Mouse (Mus musculus): ENCODE results near the gene Babam2. TPM values are rescaled to one million over a fixed set of nuclear protein-coding genes. Genes with fewer than 3 reads are reported as not detected.
A peak's percentile ranks its signal among the peaks of the same experiment; 100 is the strongest.
"Not testable (repeated sequence)": the region's sequence is repeated elsewhere in the genome, so short reads cannot be mapped to it uniquely, and the experiment has no call there.

Babam2 gene
- total RNA-seq, 4 experiments from 2014 or later = 31.2 to 35.8 (median 35.0) TPM

DNA sequence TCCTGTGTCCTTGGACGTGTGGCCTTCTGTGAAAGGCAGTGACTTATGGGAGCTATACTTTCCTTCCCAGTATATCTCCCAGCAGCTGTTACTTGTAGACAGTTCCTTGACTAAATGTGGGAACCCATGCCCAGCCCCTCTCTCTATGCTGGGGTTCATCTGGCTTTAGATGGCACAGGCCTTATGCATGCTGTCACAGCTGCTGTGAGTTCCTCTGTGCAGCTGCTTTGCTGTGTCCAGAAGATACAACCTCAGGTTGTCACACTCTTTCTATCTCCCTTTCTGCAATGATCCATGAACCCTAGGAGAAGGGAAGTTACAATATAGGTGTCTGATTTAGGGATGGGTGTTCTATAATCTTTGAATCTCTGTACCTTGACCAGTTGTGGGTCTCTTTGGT, 132.1 kb downstream of the Babam2 start:
- no peak for DNase-seq (ENCODE audit: low spot score)

DNA sequence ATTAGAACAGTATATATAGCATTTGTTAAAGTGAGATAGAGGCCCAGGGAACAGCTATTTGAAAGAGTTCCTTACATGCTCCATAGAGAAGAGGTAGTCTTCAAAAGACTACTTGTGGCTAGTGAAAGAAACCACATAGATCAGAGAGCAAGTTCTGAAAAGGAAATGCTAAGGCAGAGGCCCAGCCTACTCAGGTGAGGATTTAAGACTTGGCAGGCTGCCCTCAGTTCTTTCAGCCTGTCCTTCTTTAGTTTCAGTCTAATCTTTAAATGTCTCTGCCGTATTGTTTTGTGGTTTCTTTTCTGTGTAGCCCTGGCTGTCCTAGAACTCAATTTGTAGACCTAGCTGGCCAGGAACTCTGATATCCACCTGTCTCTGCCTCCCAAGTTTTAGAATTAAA, 134.1 kb downstream of the Babam2 start:
- DNase-seq (ENCODE audit: low spot score) = no peak

DNA sequence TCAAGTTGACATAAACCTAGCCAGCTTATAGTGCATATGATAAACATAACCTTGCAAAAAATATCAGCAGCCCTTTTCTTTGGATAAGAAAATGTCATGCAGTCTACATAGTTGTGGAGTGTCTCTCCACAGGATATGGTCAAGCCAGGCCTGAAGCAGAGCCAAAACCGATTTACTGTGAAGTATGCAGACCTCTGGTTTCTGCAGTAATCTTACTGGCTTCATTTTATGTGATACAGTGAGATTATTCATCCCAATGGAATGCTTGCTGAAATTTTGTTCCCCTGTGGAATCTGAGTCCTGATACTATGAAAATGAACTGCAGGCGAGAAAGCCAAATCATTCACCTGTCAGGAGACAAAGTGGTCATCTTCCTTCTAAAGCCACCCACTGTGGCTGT, 138.2 kb downstream of the Babam2 start:
- no peak for DNase-seq (ENCODE audit: low spot score)

DNA sequence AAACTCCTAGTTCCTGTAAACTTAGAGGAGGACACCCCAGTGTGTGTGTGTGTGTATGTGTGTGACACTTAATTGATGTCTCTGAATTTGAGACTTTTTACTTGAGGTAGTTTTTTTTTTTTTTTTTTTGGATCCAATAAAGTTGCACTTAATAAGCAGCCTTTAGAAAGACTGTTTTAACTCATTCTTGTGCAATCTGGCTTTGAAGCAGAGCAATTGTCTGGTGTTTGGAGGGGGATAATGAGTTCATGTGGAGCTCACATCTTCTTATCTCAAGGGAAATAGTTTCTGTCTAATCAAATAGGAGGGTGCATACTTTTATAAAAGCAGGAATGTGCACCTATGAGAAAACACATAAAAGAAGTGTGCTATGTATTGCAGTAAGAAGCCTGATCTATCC, 142.5 kb downstream of the Babam2 start:
- DNase-seq (ENCODE audit: low spot score) = no peak

DNA sequence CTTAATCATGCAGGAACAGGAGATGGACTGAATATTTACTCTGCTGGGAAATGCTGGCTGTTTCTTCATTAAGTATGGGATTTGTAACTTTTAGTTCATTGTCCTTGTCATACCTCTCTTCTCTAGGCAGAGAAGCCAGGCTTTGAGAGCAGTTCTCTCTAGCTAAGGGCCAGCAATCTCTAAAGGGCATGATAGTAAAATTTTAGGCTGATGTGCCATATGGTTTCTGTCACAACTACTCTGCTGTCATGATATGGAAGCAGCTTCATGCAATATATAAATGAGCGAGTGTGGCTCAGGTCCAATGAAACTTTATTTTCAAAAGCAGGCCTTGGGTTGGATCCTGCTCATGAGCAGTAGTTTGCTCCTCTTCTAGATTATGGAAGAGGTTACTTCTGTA, 142.9 kb downstream of the Babam2 start:
- DNase-seq (ENCODE audit: low spot score) = no peak

DNA sequence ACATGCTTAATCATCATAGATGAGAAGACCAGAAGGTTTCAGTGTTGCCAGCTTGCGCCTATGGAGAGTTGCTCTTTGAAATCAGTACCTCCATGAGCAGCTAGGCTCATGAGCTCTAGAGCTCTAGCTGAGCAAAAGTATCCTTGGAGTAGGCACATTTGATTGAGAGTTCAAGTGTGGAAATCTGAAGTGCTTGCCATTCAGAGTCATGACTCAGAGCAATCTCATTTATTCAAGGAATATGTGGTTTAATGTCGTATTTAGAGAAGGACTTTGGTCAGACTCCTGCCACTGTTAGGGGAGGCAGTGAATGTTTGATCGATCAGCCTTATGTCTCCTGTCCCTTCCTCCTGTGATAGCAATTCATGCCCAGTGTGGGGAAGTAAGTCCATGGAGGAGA, 147.4 kb downstream of the Babam2 start:
- DNase-seq (ENCODE audit: low spot score) = no peak

DNA sequence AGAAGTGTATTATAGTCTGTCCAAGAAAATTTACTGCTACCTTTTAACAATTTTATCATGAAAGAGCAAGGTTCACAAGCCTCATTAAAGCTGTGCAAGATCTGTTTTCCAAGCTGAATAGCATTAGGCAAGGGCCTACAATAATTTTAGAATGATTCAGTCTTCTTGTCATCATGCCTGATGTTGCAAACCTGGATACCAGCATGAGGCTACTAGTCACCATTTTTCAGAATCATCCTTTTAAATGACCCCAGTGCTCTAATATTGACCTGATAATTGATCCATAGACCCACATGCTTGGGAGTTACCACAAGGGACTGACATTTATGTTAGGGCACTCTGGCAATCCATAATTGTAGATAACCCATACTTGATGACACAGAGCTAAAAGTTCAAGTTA, 149.5 kb downstream of the Babam2 start:
- no peak for DNase-seq (ENCODE audit: low spot score)

DNA sequence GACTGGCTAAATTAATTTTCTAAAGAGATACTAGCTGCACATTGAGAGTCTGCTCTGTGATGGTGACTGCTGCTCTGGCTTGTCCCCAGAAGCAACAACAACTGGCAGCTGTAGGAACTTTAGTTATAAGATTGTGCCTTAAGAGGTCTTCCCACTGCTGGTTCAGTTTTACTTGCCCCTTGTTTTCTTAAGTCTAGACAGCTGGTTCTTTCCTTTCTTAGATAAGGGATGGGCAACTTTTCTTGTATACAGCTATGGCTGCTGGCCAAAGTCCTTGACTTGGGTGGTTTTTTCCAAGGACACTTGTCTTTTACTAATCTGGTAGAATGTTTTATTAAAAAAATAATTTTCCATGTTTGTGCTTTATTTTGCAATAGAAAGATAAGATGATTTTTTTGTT, 151.5 kb downstream of the Babam2 start:
- peak; percentile 31 for DNase-seq (ENCODE audit: low spot score)

DNA sequence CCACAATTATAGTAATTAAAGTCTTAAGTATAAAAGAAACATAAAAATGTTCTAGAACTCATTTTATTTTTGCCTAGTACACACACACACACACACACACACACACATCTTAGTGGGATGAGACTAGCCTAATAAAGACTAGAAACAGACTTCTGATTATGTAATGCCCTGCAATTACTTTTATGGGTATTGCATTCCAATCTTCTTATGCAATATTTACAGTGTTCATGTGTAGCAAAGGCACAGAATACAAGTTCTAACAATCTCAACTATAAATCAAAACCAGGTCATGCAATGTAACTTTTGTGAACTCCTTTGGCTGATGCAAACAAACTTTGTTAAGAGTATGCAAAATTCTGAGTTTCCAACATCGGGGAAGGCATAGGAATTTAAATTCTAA, 155.3 kb downstream of the Babam2 start:
- no peak for DNase-seq (ENCODE audit: low spot score)

DNA sequence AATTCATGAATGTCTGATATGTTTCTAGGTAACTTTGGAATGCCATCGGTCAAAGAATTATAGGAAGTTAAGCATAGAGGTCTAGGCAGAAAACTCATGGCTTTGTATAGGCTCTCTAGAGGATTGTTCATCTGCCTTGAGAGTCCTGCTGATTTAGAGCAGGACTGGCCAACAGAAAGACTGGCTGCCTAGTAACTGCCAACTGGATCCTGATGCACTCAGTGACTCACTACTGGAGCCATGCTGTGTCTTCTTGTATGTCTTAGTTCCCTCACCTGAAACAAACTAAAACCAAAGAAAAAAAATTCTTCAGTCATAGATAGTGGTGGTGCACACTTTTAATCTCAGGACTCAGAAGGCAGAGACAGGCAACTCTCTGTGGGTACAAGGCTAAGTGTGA, 156.3 kb downstream of the Babam2 start:
- no peak for DNase-seq (ENCODE audit: low spot score)

DNA sequence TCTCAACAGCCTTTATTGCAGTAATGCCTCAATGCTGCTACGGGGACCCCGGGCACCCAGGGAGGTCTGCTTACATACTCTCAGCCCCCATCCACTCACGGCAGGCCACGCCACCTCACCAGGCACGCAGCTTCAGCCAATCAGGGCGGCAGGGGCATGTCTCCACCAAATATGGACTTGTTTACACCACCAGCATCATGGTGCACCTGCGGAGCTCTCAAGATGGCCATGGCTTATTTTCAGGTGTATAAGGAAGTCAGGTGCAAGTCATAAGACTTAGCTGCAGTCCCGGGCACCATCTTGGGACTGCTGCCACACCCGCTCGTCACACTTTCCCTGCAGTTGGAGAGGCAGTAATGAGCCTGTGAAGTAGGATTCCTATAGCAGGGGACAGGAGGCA, 161.4 kb downstream of the Babam2 start:
- not testable (repeated sequence) for DNase-seq (ENCODE audit: low spot score)

DNA sequence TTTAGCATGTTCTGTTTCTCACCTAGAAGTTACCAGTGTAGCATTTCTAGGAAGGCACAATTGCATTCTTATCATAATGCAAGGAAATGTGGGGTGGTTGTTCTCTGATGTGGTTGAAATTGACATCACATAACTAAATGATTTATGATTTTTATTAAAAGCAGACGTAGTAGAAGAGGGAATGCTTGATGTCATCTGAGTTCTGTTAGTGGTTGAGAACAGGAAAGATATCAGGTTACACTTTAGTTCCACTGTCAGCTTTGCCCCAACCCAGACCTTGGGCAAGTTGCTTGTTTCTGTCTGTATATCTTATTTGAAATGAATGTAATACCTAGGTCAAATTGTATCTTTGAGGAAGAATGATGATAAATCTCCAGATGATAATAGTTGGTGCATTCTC, 162.9 kb downstream of the Babam2 start:
- DNase-seq (ENCODE audit: low spot score) = no peak

DNA sequence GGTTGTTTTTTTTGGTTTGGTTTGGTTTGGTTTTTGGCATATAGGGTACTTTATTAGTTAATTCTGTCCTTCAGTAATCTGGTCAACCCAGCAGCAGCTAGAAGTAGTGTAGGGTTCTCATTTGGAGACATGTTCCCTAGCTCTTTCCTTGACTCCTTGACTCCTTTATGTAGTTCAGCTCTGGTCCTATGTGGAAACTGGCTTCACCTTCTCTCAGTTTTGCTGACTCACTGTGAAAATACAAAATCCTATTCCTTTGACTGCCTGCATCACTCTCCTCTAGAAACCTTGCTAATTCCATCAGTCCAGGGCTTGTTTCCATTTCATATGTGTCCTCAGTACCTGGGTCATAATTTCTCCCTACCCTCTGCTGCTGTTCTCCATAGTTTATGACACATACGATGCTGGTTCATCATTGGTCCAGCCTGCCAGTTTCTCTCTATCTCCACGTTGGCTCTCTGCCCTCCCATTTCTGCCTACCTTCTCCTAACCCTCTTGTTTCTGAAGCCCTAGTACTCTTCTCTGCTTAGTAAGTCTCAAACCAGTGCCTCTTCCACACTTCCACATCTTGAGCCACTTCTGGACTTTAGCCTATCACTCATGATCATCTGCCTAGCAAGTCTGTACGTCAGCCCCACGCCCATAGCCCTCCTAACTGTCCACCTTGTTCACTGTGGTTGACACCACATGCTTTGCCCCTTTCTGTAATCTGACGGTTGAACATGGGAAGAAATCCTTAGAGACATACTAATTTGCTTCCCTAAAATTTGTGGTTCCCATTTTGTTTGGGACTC, 163.5 kb downstream of the Babam2 start:
- DNase-seq (ENCODE audit: low spot score) = no peak

DNA sequence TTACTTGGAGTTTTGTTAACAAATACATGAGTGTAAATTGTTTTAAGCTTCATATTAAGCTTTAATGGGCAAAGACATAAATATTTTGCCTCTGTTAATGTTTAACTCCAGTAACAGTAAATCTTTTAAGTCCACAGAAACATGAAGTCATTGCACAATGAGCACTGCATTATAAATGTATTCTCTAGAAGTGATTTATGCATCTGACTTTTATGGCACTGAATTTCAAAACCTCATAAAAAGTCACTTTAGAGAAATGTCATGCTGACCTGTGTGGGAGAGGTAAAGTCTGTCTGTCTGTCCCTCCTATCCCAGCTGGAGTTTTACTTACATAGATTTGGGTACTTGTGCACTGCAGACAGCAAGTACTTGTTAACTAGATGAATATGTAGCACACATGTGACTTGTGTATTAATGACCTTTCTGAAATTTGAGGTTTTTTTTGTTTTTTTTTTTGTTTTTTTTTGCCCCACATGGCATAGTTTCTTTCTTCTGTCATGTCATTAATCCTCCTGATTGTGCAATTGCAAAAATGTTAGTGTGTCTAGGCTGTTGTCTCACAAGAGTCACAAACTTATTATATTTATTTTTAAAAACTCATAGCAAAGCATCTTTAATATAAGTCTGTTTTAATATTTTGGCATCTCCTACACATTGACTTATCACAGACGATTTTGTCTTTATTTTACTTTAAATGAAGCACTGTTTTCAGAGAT, 165.4 kb downstream of the Babam2 start:
- DNase-seq (ENCODE audit: low spot score) = no peak

DNA sequence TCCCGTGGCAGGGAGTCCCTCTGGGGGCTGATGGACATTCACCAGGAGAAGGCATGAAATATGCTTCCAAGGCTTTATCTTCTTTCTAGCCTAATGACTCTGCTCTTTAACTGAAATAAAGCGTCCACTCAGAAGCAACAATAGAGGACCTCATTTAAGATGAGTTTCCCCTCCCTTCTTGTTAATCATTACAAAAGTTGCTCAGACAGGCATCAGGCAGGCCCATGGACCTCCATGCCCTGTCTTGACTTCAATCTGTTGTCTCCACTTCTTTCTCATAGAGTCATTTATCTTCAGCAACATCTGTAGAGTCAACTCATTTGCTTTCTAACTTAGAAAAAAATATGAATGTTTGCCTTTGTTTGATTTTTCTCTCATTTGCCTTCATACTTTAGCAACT, 166.6 kb downstream of the Babam2 start:
- no peak for DNase-seq (ENCODE audit: low spot score)

DNA sequence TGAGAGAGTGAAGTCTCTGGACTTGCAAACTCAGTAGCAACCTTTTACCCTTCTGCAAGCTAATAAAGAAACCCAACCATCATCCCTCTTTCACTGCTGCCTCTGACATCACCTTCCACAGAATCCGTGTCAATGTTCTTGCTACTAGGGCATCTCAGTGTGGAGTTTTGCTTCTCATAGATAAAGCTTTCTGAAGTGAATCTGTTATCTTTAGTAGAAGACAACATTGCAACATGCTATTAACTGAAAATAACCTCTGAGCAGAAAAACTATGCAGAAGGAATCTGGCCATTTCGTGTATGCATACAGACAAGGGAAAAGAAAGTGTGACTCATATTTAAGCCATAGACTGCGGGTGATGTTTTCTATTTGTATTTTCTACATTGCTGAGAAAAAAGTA, 168.6 kb downstream of the Babam2 start:
- DNase-seq (ENCODE audit: low spot score) = no peak

DNA sequence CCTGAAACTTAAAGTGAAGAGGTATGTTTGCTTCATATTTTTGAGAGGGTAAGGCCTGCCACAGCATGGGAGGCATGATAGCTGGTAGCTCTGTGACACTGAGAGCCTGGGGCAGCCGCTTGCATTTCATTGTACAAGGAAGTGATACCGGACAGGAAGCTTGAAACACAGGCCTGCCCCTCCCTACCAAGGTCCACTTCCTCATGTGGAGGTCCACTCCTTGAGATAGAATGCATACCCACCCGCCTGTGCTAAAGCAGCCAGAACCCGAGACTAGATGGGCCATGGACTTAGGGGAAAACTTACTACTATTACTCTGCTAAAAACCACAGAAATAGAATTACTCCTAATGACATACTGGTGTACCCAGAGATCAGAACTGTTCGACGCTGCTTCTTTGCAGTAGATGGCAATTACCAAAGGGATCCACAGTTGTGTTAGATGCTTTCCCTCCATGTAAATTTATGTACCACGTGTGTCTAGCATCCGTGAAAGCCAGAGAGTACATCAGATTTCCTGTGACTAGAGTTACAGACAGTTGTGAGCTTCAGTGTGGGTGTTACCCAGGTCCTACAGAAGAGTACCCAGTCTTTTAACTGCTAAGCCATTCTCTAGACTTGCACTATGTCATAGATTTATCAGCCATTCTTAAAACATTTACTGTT, 173.5 kb downstream of the Babam2 start:
- DNase-seq (ENCODE audit: low spot score) = peak; percentile 42

DNA sequence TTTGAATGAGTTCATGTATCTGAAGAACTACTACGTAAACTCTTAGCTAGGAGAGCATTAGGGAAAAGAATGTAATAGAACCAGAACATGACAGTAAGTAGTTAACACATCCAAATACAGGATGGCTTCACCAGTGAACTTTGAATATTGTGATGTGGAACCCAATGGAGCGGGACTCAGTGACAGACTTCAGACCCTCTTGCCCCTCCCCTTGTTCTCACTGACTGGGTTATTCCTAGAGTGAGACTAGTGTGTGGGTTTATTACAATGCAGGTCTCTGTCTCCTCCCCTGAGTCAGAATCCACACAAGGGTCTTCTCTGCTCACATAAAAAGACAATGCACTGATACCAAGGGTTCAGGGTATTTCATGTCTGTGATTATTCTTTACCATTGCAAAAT, 175.8 kb downstream of the Babam2 start:
- DNase-seq (ENCODE audit: low spot score) = no peak

DNA sequence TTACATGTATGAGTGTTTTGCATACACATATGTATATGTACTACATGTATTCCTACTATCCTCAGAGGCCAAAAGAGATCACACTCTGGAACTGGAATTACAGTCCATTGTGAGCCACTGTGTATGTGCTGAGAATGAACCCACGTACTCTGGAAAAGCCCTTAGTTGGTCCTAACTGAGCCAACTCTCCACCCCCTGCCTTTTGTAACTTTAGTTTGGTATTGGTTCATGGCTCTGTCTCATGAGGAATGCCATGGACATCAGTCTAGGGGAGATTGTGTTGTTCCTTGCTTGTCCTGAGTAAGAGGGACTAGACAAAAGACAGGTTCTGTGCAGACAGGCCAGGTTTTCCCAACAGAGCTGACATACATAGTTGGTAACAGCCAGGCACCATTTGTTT, 177.1 kb downstream of the Babam2 start:
- DNase-seq (ENCODE audit: low spot score) = no peak

DNA sequence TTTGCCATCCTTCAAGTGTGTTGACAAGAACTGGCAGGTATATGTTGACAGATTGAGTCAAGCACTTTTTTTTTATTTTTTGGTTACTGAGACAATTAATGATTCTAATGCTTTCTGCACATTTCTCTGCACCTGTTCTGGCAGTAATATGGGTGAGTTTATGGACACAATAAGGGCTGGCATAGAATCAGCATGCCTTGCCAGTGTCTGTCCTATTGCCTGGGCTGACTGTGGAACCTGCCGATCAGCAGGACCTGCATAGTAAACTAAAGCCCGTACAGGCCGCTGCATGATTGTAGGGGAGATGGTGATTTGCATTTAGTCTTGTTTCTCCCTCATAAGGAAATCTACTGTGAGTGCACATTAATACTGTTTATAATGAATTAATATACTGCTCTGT, 178.0 kb downstream of the Babam2 start:
- DNase-seq (ENCODE audit: low spot score) = no peak

DNA sequence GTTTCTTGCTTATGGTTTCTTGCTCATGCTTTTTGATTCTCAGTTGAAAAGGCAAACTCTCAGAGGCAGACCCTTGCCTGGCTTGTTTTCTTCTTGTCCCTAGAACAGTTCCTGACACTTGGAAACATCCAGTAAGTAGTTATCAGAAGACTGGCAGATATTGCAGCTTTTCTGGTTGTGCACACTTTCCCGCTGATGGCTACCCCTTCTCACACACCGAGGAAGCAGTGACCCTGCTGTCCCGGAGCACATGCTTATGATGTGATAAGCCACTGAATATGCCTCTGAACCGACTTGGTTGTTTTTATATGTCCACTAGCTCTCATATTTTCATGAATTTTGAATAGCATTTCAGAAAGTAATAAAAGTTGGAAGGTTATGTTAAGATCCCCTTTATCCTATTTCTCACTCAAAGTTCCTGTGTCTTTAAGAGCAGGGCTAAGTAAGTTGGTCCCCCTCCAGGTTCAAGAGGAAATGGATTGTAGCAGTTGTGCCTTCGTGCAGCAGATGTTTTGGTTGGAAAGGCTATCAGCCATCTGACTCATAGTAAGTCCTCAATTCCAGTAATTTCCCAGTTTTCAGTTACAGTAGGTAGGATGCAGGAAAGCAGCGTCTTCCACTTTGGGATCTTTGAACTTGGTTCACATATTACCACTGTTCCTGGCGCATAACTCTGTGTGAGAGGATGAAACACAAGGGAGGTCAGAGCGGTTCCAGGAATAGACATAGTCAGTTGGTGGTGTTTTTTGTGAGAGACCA, 178.9 kb downstream of the Babam2 start:
- DNase-seq (ENCODE audit: low spot score) = peak; percentile 86

DNA sequence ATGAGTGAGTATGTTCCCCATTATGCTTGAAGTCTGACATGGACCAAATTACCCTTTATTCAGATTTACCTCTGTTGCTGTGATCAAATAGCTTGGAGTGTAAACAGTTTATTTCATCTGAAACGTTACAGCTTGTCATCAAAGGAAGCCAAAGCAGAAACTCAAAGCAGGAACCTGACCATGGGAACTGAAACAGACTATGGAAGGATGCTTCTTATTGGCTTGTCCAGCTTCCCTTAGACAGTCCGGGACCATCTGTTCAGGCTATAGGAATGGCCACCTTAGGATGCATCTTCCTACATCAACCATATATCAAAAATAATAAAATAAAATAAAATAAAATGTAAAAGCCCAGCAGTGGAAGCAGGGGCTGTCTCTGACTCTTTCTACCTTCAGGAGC, 183.0 kb downstream of the Babam2 start:
- DNase-seq (ENCODE audit: low spot score) = no peak
